Comparison of ENCODE assay signal across 8 mouse cellular contexts in genomic region chr5:21055071-21055819, GRCm38 (mm10). TPM values are rescaled to one million over a fixed set of nuclear protein-coding genes. Genes with fewer than 3 reads are reported as not detected.
DNase-seq lines count a peak whose midpoint lies in the region; ATAC-seq and TF ChIP-seq lines count a peak whose summit lies in the region.

No protein-coding gene starts in this region.

- H3K4me1 ChIP-seq in intestine, embryonic 16.5 days (ENCODE audit: control insufficient read depth, insufficient read depth, low read length), result peaks cover 10% of the 10 kb centered on the region
- peaks cover 6% of the 10 kb centered on the region for H3K4me1 ChIP-seq in limb, embryonic 14.5 days (ENCODE audit: control insufficient read depth, insufficient read depth, low read length)
- peaks cover 9% of the 10 kb centered on the region; the same call in 1 of the 2 replicates for H3K4me1 ChIP-seq in midbrain, postnatal 0 days (ENCODE audit: insufficient read depth, low read length)

- H3K36me3 ChIP-seq in intestine, embryonic 16.5 days (ENCODE audit: control insufficient read depth, insufficient read depth, low read length), result no peaks in the 10 kb centered on the region
- no peaks in the 10 kb centered on the region for H3K36me3 ChIP-seq in limb, embryonic 14.5 days (ENCODE audit: control insufficient read depth, insufficient read depth, low read length)
- no peaks in the 10 kb centered on the region for H3K36me3 ChIP-seq in midbrain, postnatal 0 days (ENCODE audit: insufficient read depth, low read length)
- H3K36me3 ChIP-seq in splenic B cell, adult 2 months (ENCODE audit: control insufficient read depth, insufficient read depth, low read length, poor library complexity, severe bottlenecking), result no peaks in the 10 kb centered on the region

- H3K9ac ChIP-seq in intestine, embryonic 16.5 days (ENCODE audit: low read depth, low read length), result peak overlapping the region; percentile 95
- H3K9ac ChIP-seq in limb, embryonic 14.5 days (ENCODE audit: low read depth, low read length, severe bottlenecking), result peak overlapping the region; percentile 92
- H3K9ac ChIP-seq in midbrain, postnatal 0 days (replicated peaks; ENCODE audit: low read length, poor library complexity, severe bottlenecking), result peak overlapping the region; percentile 97

- TF ChIP-seq CTCF in midbrain, postnatal 0 days (IDR thresholded peaks at IDR 0.05), result no peak

- H3K27ac ChIP-seq in intestine, embryonic 16.5 days (ENCODE audit: low read length), result peak overlapping the region; percentile 99
- peak overlapping the region; percentile 98 for H3K27ac ChIP-seq in limb, embryonic 14.5 days (replicated peaks; ENCODE audit: low read depth, low read length)
- peak overlapping the region; percentile 97 for H3K27ac ChIP-seq in midbrain, postnatal 0 days (ENCODE audit: low read depth, low read length)

- H3K9me3 ChIP-seq in intestine, embryonic 16.5 days (ENCODE audit: control insufficient read depth, low read length), result no peaks in the 10 kb centered on the region
- no peaks in the 10 kb centered on the region for H3K9me3 ChIP-seq in limb, embryonic 14.5 days (ENCODE audit: control insufficient read depth, low read length)
- H3K9me3 ChIP-seq in midbrain, postnatal 0 days (ENCODE audit: low read length), result no peaks in the 10 kb centered on the region

- ATAC-seq in intestine, embryonic 16.5 days, result peak; percentile 39
- peak; percentile 5 for ATAC-seq in limb, embryonic 14.5 days (ENCODE audit: low FRiP score, low read depth)
- peak; percentile 48 for ATAC-seq in midbrain, postnatal 0 days (ENCODE audit: low FRiP score)

- H3K4me2 ChIP-seq in intestine, embryonic 16.5 days (ENCODE audit: low read depth, low read length), result peak overlapping the region; percentile 55
- peak overlapping the region; percentile 70 for H3K4me2 ChIP-seq in limb, embryonic 14.5 days (replicated peaks; ENCODE audit: low read depth, low read length, severe bottlenecking)
- peak overlapping the region; percentile 71 for H3K4me2 ChIP-seq in midbrain, postnatal 0 days (ENCODE audit: low read depth, low read length, poor library complexity, severe bottlenecking)

- DNase-seq in gastrocnemius, adult 18-20 months (ENCODE audit: low spot score), result peak; percentile 25
- DNase-seq in gastrocnemius, adult 8-10 months (ENCODE audit: low spot score in 2 of 2), result no peak
- peak; percentile 27 to 47 for DNase-seq in cerebellum, postnatal 4 days (ENCODE audit: low spot score in 2 of 2)
- peak; percentile 14 to 52 for DNase-seq in gastrocnemius, postnatal 36 days
- peak; percentile 11 for DNase-seq in limb, embryonic 14.5 days (ENCODE audit: low spot score)
- peak; percentile 44 for DNase-seq in midbrain, postnatal 0 days (ENCODE audit: low spot score)
- peak; percentile 51 for DNase-seq in splenic B cell, adult 2 months (ENCODE audit: low read depth, low spot score)

- H3K4me3 ChIP-seq in intestine, embryonic 16.5 days (ENCODE audit: low read length), result peak overlapping the region; percentile 98
- peak overlapping the region; percentile 96 for H3K4me3 ChIP-seq in limb, embryonic 14.5 days (replicated peaks; ENCODE audit: low read length)
- peak overlapping the region; percentile 100 for H3K4me3 ChIP-seq in midbrain, postnatal 0 days (ENCODE audit: low read depth, low read length)

- no peak for TF ChIP-seq POLR2A in limb, embryonic 14.5 days (IDR thresholded peaks at IDR 0.05; ENCODE audit: borderline replicate concordance, extremely low read depth, insufficient read depth, insufficient read length)

- intact Hi-C loops in gastrocnemius, postnatal 36 days (cut with DNase I), result no loop called here

- no peaks in the 10 kb centered on the region for H3K27me3 ChIP-seq in intestine, embryonic 16.5 days (replicated peaks; ENCODE audit: control insufficient read depth, insufficient read depth, low read length)
- no peaks in the 10 kb centered on the region for H3K27me3 ChIP-seq in limb, embryonic 14.5 days (ENCODE audit: control insufficient read depth, insufficient read depth, low read length)
- no peaks in the 10 kb centered on the region for H3K27me3 ChIP-seq in midbrain, postnatal 0 days (ENCODE audit: insufficient read depth, low read length)
- no peaks in the 10 kb centered on the region; the same call in 1 of the 2 replicates for H3K27me3 ChIP-seq in splenic B cell, adult 2 months (ENCODE audit: control insufficient read depth, insufficient read depth, low read length, poor library complexity, severe bottlenecking)

- under 1% methylated on average over 76 of the region's 84 CpGs for WGBS in intestine, embryonic 16.5 days
- WGBS in limb, embryonic 14.5 days, result 4% methylated on average over 58 of the region's 84 CpGs
- WGBS in midbrain, postnatal 0 days, result 1% methylated on average over 51 of the region's 84 CpGs

RNA-seq across cellular contexts. Expression of gene Ptpn12, which starts 0.5 kb away (rescaled TPM):
- 10 to 100 TPM; 13.1 to 19.5 TPM for total RNA-seq in gastrocnemius, adult 18-20 months (2021)
- total RNA-seq in gastrocnemius, adult 8-10 months (2022), result 10 to 100 TPM in 3 of 4 experiments, 1 to 10 TPM in 1; 8.3 to 15.7 (median 12.5) TPM
- total RNA-seq in gastrocnemius, postnatal 36 days (2021), result 10 to 100 TPM; 11.2 to 11.6 TPM
- 10.6 and 12.1 TPM in 2 replicates for polyA plus RNA-seq in intestine, embryonic 16.5 days (2015; fragmentation: Nextera tagmentation; extraction: Ambion mirVana)
- 55.5 and 67.4 TPM in 2 replicates for polyA plus RNA-seq in limb, embryonic 14.5 days (2012; rRNA removed)
- 25.4 and 25.8 TPM in 2 replicates for polyA plus RNA-seq in limb, embryonic 14.5 days (2014; fragmentation: Nextera tagmentation; extraction: Ambion mirVana)
- 28.2 and 33.1 TPM in 2 replicates for total RNA-seq in midbrain, postnatal 0 days (2014; rRNA removed)
- polyA plus RNA-seq in midbrain, postnatal 0 days (2015; fragmentation: Nextera tagmentation; extraction: Ambion mirVana), result 9.2 and 10.8 TPM in 2 replicates

Comparison
In these comparisons a context has a peak if more than half of its experiments do, and no peak if none do; other contexts are left out.
1. DNase-seq: peak in gastrocnemius, adult 18-20 months (single experiment), cerebellum, postnatal 4 days (2 of 2), gastrocnemius, postnatal 36 days (2 of 2), limb, embryonic 14.5 days (single experiment), midbrain, postnatal 0 days (single experiment) and splenic B cell, adult 2 months (single experiment); none in gastrocnemius, adult 8-10 months (0 of 2).
2. Peak in every context shown above with its lines, with median percentiles within 50 percentile points of each other: ATAC-seq, H3K27ac ChIP-seq, H3K4me2 ChIP-seq, H3K4me3 ChIP-seq and H3K9ac ChIP-seq.